Mouse (Mus musculus) gastrocnemius, postnatal 10 days (tissue): ENCODE measurements around the gene Etl4. TPM values are rescaled to one million over a fixed set of nuclear protein-coding genes. Genes with fewer than 3 reads are reported as not detected.

Experiments
- DNase-seq: peaks from one replicate; pipeline ENCODE4 v3.0.0; 2021; ENCODE audit warnings: mixed read lengths
- total RNA-seq, 2 experiments: library from RNA; stranded (reverse); gene quantifications; 2 replicates each; pipeline ENCODE4 v1.2.3; 2021

Etl4 gene
- total RNA-seq, 2 experiments from 2014 or later, result 38.2 to 51.1 TPM

DNA sequence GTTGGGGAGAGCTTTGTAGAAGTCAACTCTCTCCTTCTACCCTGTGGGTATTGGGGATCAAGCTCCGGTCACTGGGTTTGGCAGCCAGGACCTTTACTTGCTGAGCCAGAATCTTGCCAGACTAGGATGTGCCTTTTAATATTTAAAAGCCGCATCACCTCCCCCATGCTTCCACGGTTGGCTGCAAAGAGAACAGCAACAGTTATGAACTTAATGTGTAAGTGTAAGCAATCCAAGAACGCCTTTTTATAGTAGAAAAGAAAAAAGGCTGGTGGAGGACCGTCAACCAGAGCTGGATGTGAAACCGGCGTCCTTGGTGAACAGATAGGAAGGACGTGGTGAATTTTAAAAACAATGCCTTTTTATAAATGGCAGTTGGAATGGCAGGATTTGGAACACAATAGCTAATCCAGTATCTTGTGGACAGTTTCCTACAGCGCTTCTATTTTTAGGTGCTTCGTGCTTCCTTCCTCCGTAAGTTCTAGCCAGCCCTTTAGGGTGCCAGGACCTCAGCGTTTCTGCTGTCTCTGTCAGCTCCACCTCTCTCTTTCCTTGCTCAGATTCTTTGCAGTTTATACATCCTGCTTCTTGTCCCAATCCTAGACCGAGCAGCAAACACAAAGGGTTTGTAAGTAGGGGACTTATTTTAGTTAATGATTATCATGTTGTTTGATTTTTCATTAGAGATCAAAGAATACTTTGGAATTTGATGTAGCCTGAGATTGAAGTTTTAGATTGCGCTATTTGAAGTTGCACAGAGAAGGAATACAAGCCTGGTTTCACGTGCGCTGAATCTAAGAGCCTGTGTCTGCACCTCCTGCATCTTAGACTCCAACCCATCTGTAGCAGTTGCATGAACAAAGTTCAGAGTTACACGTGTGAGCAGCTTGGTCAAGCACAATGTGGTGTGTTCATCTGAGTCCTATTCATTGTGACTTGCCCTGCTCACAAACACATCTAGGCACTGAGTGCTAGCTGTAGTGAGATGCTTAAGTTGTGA, 535.9 kb downstream of the Etl4 start:
- DNase-seq, result no peak

DNA sequence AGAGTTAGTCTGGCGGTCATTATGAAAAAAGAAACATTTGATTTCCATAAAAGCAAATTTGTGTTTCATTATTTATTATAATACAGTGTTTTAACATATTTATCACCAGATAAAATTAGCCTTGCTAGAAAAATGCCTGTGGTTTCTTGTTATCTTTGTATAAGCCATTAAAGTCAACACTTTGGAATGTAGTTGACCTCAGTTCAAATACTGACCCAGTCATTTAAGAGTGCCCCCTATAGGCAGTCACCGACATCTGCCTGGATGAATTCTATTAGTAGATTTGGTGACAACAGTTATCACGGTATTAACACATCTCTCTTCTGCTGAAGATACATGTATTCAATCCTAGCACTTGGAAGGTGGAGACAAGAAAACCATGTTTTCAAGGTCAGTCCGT, 536.6 kb downstream of the Etl4 start:
- no peak for DNase-seq

DNA sequence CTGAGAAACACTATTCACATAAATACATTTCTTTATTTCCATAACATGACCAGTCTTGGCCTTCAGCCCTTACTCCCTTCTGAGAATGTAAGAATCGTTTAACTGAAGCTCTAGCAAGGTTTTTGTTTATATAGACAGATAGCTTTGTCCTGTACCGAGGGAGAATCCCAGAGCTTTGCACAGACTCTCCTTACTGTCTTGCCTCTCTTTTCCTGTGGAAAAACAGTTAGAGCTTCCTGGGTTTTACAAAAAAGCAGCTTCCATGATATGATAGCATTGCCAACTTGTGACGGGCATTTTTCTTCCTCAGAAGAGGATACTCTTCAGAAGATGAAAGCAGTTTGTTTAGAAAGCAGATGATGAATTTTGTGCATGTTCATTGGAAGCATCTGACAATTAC, 541.4 kb downstream of the Etl4 start:
- DNase-seq, result no peak

- DNase-seq, result no peak
Measured at GRCm38 (mm10) chr2:20453506-20454206, 544.1 kb downstream of the Etl4 start.

- no peak for DNase-seq
Measured at GRCm38 (mm10) chr2:20479199-20479598, 569.6 kb downstream of the Etl4 start.

- DNase-seq, result no peak
Measured at GRCm38 (mm10) chr2:20486137-20486788, 576.7 kb downstream of the Etl4 start.

DNA sequence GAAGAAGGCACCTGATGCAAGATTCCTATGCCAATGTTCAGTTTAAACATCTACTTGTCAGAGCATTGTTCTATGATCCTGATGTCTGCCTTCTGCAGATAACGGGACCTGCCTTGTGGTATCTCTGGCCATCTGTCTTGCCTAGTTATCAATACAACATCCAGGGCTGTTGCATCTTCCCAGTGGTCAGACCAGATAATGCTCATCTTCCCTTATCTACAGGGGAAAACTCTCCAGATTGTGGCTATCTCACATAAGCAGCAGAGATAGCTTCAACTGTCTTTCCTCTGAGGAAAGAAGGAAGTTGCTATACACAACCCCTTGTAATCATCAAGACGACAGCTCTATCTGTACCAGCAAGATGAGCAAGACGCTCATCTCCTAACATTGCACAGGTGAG, 579.5 kb downstream of the Etl4 start:
- no peak for DNase-seq

GRCm38 (mm10) chr2:20492125-20492524, 582.5 kb downstream of the Etl4 start:
- DNase-seq, result no peak

DNA sequence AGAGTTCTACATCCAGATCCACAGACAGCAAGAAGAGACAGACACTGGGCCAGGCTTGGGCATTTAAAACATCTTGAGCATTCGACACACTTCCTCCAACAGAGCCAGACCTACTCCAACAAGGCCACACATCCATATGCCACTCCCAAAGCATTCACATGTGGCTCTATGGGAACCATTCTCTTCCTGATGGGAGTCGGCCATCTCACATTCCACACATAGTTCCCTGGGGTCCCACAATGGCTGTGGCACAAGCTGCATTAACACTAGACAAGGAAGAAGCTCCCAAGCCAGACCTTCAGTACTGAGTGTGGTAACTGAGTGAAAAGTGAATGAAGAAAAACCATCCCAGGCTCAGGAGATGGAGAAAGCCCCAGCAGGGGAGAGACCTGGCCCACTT, 584.2 kb downstream of the Etl4 start:
- no peak for DNase-seq

DNA sequence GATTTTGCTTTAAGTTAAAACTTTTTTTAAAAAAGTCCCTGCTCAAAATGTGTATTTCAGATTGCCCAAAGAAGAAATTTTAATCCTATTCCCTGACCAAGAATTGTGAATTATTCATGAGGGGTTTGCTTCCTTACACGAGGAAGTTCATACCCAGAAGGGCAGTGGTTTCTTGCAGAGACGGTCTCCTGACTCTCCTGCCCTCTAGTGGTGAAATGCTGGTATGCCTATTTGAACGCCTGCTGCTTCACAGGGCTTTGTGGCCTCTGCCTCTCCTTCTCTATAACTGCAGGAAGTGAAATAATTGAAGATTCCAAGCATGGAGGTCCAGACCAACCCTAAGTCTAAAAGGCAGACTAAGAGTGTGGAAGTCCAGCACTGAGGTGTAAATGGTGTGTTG, 585.1 kb downstream of the Etl4 start:
- DNase-seq, result peak; percentile 48

DNA sequence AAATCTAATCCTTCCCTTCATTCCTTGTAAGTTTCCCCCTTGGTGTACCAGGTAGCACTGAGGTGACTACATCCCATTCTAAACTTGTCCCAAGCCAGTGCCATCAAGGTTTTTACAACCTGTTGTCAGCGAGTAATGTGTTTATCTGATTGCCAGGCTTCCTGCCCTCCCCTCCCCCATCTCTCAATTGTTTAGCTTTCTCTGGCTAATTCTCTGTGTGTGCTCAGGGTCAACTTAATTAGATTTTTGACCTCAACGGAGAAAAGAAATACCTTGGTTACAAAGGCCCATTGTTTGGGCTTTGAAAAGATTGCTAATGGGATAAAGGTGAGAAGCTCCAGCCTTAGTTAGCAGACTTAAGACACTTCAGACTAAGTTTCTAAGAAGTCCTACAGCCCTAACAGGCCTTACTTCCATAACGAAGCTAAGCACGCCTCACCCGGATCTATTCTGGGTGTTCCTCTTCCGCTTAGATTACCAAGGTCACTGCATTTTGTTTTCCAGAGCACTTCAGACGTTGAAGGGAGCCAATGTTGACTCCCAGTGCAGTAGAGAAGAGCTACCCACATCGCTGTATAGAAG, 586.7 kb downstream of the Etl4 start:
- DNase-seq, result no peak

DNA sequence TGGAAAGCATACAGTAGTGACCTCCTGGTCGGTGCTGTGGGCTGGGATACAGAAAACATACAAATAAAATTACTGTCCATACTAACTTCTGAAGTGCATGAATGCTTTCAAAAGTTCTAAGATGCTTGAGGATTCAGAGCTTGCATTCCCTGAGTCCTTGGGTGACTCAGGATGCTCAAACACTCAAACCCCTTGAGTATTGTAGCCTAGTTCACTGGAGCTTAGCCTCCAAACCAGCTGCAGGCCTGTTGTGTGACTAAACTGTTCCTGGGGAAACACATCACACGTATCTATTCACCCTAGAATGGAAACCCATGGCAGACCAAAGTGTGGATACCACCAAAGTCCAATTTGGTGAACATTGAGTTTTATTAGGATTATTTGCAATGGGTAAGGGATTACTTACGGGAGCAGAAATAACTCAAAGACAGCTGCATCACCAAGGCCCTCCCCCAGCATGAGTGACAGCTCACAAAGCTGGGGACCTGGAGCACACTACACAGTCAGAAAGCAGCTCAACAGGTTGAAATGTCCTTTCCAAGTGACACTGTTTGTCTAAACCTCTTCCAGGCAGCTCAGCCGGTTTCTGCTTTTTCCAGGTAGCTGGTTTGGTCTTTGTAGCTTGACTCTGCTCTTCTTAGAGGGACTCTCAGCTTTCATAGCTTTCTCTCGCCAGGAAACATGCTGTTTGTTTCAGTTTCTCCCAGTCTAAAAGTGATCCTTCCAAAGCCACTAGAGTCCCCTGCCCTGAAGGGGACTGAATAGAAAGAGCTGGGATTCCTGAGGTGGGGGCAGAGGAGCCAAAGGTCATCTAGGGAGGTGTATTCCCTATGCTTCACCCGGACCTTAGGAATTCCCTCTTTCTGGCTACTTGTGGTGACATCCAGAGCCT, 598.5 kb downstream of the Etl4 start:
- no peak for DNase-seq

DNA sequence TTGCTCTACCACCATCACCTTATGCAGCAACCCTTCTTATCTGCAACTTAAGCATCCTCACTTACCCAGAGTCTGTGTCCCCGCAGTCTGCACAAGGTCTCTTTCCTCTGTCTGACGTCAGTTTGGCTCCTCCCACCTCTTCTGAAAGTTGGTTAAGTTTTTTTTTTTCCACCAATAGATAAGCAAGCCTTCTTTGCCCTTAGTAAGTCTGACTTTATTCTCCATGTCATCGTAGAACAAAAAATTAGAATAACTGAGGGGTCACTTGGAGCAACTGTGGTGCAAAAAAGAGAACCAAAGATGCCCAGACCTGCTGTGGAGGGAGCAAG, 599.1 kb downstream of the Etl4 start:
- no peak for DNase-seq

GRCm38 (mm10) chr2:20510061-20510460, 600.5 kb downstream of the Etl4 start:
- no peak for DNase-seq

- DNase-seq, result no peak
Measured at GRCm38 (mm10) chr2:20516270-20516865, 606.8 kb downstream of the Etl4 start.

- DNase-seq, result no peak
Measured at GRCm38 (mm10) chr2:20517853-20518252, 608.3 kb downstream of the Etl4 start.

- DNase-seq, result no peak
Measured at GRCm38 (mm10) chr2:20518506-20518905, 608.9 kb downstream of the Etl4 start.

DNA sequence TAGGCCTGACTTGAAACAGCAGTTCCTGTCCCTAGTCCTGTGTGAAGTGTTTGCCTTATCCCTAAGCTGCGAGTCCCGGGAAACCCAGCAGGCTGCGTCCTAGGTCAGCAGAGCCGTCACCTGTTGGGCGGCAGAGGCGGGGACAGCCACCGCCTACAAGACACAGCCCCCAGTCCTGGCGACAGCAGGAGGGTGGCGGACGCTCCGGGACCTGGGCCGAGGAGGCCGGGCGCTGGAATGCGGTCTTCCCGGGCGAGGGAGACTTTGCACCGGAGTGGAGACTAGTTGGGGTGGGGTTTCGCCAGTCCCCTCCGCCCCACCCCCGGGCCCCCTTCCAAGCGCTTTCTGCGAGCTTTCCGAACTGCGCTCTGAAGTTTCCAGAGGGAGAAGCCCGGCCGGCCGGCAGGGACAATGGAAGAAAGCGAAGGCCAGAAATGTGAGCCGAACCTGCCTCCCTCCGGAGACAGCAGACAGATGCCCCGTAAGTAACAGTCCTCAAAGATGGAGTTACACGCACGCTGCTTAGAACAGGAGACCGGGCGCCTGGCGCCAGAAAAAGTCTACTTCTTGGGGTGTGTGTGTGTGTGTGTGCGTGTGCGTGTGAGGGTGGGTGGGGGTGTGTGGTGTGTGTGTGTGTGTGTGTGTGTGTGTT, 610.0 kb downstream of the Etl4 start:
- peak; percentile 76 for DNase-seq

DNA sequence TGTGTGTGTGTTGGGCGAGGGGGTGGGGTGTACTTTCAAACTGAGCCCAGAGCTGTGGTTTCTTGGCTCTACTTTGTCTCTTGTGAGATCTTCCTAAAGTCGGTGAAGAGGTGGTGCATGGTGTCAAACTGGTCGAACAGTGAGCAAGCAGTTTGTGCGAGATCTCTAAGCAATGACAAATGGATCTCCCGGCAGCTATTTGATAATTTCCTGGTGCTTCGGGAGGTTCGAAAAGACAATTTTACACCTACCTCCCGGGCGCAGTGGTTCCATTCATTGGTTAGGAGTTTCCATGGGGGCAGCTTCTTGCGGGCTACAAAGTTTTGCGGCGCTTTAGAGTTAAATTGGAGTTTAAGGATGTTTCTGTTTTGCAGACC, 610.5 kb downstream of the Etl4 start:
- no peak for DNase-seq
